Mouse (Mus musculus): ENCODE results near the gene Atp6v0d1.

The Atp6v0d1 gene

GRCm38 (mm10) chr8:105496439-105497180 lies 69.2 kb downstream of the Atp6v0d1 start, which contains the start of gene Zdhhc1:
Gene Zdhhc1, minus strand, starts transcription at chr8:105496902.
- DNase-seq = peak; percentile 99

- peak; percentile 89 for DNase-seq
Observed at GRCm38 (mm10) chr8:105495350-105496302, 70.2 kb downstream of the Atp6v0d1 start.

GRCm38 (mm10) chr8:105494566-105494965 lies 71.3 kb downstream of the Atp6v0d1 start:
- DNase-seq = no peak

- no peak for DNase-seq
Observed at GRCm38 (mm10) chr8:105493495-105493894, 72.4 kb downstream of the Atp6v0d1 start.

GRCm38 (mm10) chr8:105489281-105489680 lies 76.6 kb downstream of the Atp6v0d1 start:
- DNase-seq = no peak

GRCm38 (mm10) chr8:105488082-105488481 lies 77.8 kb downstream of the Atp6v0d1 start:
- DNase-seq = no peak

GRCm38 (mm10) chr8:105484392-105484791 lies 81.5 kb downstream of the Atp6v0d1 start:
- DNase-seq = peak; percentile 96

- DNase-seq = peak; percentile 95
Observed at GRCm38 (mm10) chr8:105484030-105484368, 81.8 kb downstream of the Atp6v0d1 start.

GRCm38 (mm10) chr8:105483212-105484029 lies 82.4 kb downstream of the Atp6v0d1 start:
- DNase-seq = peak; percentile 97

- peak; percentile 90 for DNase-seq
Observed at GRCm38 (mm10) chr8:105482123-105482522, 83.7 kb downstream of the Atp6v0d1 start.

GRCm38 (mm10) chr8:105481453-105481852 lies 84.4 kb downstream of the Atp6v0d1 start:
- peak; percentile 78 for DNase-seq

GRCm38 (mm10) chr8:105481013-105481412 lies 84.8 kb downstream of the Atp6v0d1 start:
- peak; percentile 76 for DNase-seq

- DNase-seq = peak; percentile 92
Observed at GRCm38 (mm10) chr8:105477792-105478191, 88.1 kb downstream of the Atp6v0d1 start.

GRCm38 (mm10) chr8:105476628-105477413 lies 89.0 kb downstream of the Atp6v0d1 start:
- DNase-seq = peak; percentile 96

GRCm38 (mm10) chr8:105476161-105476560 lies 89.7 kb downstream of the Atp6v0d1 start:
- peak; percentile 91 for DNase-seq

GRCm38 (mm10) chr8:105475742-105476141 lies 90.1 kb downstream of the Atp6v0d1 start:
- peak; percentile 94 for DNase-seq

- DNase-seq = peak; percentile 99
Observed at GRCm38 (mm10) chr8:105475254-105475653, 90.6 kb downstream of the Atp6v0d1 start.

- DNase-seq = no peak
Observed at GRCm38 (mm10) chr8:105474680-105475079, 91.2 kb downstream of the Atp6v0d1 start.

All from heart, adult 11 months (tissue).